Mouse (Mus musculus) thymus, adult 2 months (tissue): ENCODE results near the gene Cyp2w1.

Experiments used
- CTCF ChIP-seq: fragments of 200-500 bp; IDR thresholded peaks from 2 replicates; pipeline ENCODE4 v1.5.1; 2012; ENCODE audit warnings: mild to moderate bottlenecking, control low read depth, low read length, moderate library complexity, borderline replicate concordance; ENCODE audit not compliant: control insufficient read depth, poor library complexity, insufficient read depth; ENCODE audit errors: extremely low read depth
- POLR2A ChIP-seq: fragments of 200-500 bp; IDR thresholded peaks from 2 replicates; pipeline ENCODE4 v1.6.1; 2012; ENCODE audit warnings: mild to moderate bottlenecking, low read length, control low read depth, moderate library complexity; ENCODE audit not compliant: control insufficient read depth, poor library complexity, insufficient read depth; ENCODE audit errors: extremely low read depth

GRCm38 (mm10) chr5:139384531-139384930 is 32.1 kb downstream of the Cyp2w1 start:
- TF ChIP-seq CTCF: no peak
- no peak for TF ChIP-seq POLR2A
